Mouse (Mus musculus) heart, adult 18-20 months (tissue): ENCODE results near the gene Arih1. TPM values are rescaled to one million over a fixed set of nuclear protein-coding genes. Genes with fewer than 3 reads are reported as not detected.
"Not testable (repeated sequence)": the region's sequence is repeated elsewhere in the genome, so short reads cannot be mapped to it uniquely, and the experiment has no call there.

Source experiments
- DNase-seq, 2 experiments: peaks; one replicate each; pipeline ENCODE4 v3.0.0; 2021 to 2022; ENCODE audit warnings: mixed read lengths in 1 of 2
- total RNA-seq, 2 experiments: library from RNA; stranded (reverse); gene quantifications; 2 replicates each; pipeline ENCODE4 v1.2.3; 2021

The Arih1 gene
- total RNA-seq, 2 experiments from 2014 or later, result 79.2 to 94.4 TPM

DNA sequence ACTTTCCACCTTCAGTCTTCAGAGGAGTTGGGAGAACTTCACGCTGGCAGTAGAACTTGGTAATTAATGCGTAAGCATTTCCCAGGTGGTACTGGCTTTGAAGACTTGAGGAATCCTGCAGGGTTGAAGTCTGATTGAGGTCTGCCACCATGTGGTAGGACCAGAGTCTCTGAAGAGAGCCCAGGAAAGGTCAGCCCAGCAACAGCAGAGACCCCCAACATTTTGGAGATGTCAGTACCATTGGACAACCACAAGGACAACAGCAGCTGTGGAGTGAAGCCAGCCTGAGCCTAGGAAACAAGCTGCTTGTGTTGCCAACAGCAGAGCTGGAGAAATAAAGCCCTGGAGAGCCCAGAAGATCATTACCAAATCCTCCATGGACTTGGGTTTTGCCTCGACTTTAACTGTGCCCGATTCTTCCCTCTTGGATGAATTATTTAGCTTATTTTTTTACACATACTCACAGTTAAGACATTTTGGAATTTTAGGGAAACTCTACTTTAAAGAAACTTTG is 27.4 kb downstream of the Arih1 start:
- DNase-seq, result peak; percentile 25 to 27

DNA sequence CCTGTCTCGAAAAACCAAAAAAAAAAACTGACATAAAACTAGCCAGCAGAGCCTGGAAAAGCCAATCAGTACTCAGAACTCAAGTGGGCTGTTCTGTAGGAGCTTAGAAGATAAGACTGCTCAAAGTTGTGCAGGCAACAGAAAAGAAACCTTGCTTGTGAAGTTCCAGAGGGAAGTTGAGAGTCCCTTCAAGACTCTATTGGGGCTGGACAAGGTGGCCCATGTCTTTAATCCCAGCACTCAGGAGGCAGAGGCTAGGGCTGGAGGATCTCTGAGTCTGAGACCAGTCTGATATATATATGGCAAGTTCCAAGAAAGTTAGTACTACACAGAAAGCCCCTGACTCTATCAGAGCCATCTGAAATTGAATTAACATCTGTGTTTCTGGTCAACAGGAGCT is 28.0 kb downstream of the Arih1 start:
- no peak for DNase-seq

DNA sequence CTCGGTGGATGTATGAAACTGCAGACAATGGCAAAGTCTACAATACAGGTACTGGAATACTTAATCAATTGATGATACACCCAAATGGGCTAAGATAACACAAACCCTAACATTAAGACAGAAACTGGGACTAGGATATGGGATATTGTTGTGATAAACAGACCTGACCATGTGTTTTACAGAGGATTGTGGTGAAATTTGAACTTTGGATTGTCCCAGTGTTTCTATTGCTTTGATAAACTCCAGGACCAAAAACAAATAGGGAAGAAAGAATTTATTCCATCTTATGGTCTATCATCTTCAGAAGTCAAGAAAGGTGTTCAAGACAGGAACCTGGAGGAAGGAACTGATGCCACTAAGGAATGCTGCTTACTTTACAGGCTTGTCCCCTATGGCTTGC is 28.7 kb downstream of the Arih1 start:
- DNase-seq, result no peak

- DNase-seq, result no peak
These were observed 30.9 kb downstream of the Arih1 start for GRCm38 (mm10) chr9:59455404-59456068.

DNA sequence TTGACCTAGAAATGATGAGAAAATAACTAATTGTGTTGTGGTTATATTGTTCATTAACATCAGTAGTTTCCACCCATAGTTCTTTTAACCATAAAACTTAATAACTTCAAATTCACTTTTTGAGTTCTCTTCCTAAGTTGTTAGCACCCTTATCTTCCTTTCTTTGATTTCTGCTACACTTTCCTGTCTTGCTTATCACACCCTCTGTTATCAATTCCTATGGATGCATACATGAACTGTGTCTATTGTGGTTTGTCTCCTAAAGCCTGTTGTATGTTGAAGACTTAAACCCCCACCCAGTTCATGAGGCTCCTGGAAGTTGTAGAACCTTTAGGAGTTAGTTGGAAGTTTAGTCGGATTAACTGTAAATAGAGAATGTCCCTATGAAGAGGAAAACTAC is 52.7 kb downstream of the Arih1 start:
- no peak for DNase-seq

- no peak for DNase-seq
These were observed 54.8 kb downstream of the Arih1 start for GRCm38 (mm10) chr9:59431626-59432025.

- no peak for DNase-seq
These were observed 65.9 kb downstream of the Arih1 start for GRCm38 (mm10) chr9:59420487-59420886.

GRCm38 (mm10) chr9:59407271-59407670 is 79.1 kb downstream of the Arih1 start:
- no peak for DNase-seq

DNA sequence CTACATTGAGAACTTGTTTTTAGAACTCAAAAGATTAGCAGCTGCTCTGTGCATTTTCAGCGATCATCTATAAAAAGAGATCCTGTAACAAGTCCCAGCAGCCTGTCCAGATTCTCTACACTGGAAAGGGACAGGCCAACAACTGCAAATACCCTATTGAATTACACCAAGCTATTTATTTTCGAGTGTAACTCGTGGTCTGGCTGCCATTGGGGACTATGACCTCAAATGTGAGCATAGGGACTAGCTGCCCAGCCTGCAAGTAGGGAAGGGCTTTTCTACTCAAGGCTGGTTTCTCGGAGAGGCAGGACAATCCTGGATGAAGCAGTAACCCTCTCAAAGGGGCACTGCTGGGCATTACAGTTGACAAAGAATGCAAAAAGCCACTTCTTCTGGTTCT is 97.3 kb downstream of the Arih1 start:
- peak; percentile 6 to 22 for DNase-seq

DNA sequence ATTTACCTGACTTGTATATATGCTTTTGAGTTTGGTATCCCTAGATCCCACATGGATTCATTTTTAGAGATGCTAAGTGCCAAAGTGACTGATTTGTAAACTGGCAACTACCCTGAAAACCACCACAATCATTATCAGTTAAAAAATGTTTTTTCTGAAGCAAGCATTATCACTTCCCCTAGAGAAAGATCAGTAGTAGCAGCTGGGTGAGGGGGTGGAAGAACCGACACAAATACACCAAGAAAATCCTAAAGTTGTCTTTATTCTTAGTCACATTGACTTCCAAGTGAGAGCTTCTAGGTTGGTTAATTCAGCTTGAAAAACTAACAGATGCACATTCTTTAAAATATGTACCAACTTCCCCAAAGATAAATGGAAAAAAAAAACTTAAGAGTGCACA is 98.1 kb downstream of the Arih1 start:
- DNase-seq, result no peak

DNA sequence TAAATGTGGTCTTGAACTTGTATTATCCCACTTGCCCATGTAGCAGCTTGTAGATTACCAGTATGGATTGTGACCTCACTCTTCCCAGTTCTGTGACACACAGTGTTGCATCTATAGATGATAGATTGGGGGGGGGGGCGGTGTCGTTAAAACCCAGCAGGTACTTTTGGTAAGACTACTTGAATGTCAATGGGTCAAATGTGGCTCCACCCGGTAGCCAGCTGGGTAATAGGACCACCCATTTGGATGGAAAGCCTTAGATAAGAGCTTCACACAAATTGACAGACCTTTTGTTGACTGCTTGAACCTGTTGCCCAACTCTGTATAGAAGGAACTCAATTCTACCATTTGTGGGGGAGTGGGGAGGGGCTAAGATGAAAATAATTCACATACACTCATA is 99.0 kb downstream of the Arih1 start:
- no peak for DNase-seq

GRCm38 (mm10) chr9:59375626-59376025 is 110.8 kb downstream of the Arih1 start:
- DNase-seq, result no peak

GRCm38 (mm10) chr9:59369646-59370045 is 116.8 kb downstream of the Arih1 start:
- no peak for DNase-seq

DNA sequence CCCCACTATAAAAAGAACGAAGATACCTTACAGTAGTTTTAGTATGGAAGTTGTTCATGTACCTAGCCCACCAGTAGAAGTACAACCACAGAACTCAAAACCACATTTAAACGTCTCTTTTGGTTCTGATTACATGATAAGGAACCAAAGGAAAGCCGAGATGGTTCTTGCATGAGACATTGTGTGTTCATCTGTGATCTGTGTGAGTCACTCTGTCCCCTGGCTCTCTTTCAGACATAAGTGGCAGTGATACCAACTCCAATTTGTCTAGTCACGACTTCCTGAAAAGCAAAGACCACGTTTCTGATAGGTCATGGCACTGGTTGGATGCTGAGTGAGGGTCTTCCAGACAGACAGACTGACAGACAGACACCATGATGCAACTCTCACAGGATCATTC is 117.2 kb downstream of the Arih1 start:
- no peak for DNase-seq

- not testable (repeated sequence) for DNase-seq
These were observed 125.9 kb downstream of the Arih1 start for GRCm38 (mm10) chr9:59360487-59360886.

DNA sequence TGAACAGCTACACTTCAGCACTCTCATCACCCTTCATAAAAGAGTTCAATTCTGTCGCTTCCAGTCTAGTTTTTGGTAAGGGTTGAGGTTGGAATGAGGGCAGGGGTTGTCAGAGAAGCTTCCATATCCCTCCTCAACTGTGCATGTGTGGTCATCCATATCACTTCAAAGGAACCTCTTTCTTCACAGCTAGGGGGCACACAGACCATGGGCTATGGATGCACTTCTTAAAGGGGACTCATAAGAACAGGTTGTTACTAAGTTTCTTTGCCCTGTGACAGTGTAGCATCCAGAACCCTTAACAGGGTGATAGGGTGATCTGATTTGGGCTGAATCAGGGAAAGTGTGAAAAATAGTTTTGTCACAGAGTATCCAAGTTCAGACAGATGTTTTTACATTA is 128.4 kb downstream of the Arih1 start:
- DNase-seq, result not testable (repeated sequence)

GRCm38 (mm10) chr9:59353253-59353639 is 133.2 kb downstream of the Arih1 start, which contains the start of gene Bbs4:
Gene Bbs4 (minus strand): TSS chr9:59353508.
- peak; percentile 96 for DNase-seq

DNA sequence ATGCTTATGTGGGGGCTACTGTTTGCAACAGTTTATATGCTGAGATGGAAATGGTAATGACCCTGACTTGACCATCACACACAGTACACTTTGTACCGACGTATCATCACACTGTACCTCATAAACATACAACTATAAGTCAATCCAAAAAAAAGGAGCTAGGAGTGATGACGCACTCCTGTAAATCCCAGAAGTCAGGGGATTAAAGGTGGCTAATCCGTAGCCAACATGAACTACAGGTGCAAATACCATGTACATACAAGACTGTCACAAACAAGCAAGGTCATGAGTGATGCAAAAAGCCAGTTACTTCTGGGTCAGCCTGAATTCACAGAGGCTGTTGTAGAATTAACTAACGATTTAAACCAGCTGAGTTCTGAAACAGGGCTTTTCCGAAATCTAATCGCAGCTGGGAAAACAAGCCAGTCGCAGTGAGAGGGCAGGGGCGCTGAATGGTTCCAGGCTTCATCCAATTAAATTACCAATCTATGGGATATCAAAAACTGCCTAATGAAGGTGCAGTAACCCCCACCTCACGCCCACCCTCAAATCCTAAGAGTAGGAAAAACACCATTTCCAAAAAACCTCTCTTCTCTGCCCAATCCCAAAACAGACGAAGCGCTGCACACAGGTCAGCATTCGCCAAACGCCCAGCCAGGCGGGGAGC is 133.7 kb downstream of the Arih1 start:
- no peak for DNase-seq

DNA sequence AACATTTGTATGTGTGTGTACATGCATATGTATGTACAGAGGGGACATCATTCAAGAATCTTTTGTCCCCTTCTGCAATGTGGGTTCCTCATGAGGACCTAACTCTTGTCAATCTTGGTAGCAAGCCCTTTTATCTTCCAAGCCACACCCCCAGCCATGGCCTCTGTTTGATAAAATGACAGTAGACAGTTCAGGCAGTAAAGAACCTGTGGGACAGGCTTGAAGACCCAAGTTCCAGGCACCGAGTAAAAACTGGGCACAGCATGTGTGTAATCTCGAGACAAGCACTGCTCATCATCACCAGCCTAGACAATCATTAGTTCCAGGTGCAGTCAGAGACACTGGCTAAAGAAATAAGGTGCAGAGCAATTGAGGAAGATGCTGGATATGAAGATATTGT is 140.2 kb downstream of the Arih1 start:
- no peak for DNase-seq

GRCm38 (mm10) chr9:59340002-59340401 is 146.4 kb downstream of the Arih1 start:
- DNase-seq, result peak; percentile 10 to 33

- DNase-seq, result no peak
These were observed 147.3 kb downstream of the Arih1 start for GRCm38 (mm10) chr9:59339107-59339506.

- no peak for DNase-seq
These were observed 148.0 kb downstream of the Arih1 start for GRCm38 (mm10) chr9:59338411-59338810.
